Mouse (Mus musculus) forebrain, embryonic 10.5 days (tissue): ENCODE measurements around the gene Dnajc11. TPM values are rescaled to one million over a fixed set of nuclear protein-coding genes. Genes with fewer than 3 reads are reported as not detected.

Source experiments
- DNase-seq: peaks from one replicate; pipeline ENCODE4 v3.0.0-alpha.2; 2017; ENCODE audit warnings: low spot score; ENCODE audit errors: extremely low spot score
- H3K27ac ChIP-seq: fragments of 300-500 bp; sonication (generic); 2 replicates; pipeline ENCODE4 v1.5.1; 2016; ENCODE audit warnings: mild to moderate bottlenecking
- H3K27me3 ChIP-seq: fragments of 300-500 bp; sonication (generic); 2 replicates; pipeline ENCODE4 v1.6.1; 2016; ENCODE audit warnings: mild to moderate bottlenecking; ENCODE audit not compliant: poor library complexity, severe bottlenecking
- H3K36me3 ChIP-seq: fragments of 300-500 bp; sonication (generic); replicated peaks from 2 replicates; pipeline ENCODE4 v1.6.1; 2016; ENCODE audit warnings: mild to moderate bottlenecking, moderate library complexity
- H3K4me1 ChIP-seq: fragments of 300-500 bp; sonication (generic); 2 replicates; pipeline ENCODE4 v1.6.1; 2016
- H3K4me3 ChIP-seq: fragments of 300-500 bp; sonication (generic); 2 replicates; pipeline ENCODE4 v1.5.1; 2016; ENCODE audit warnings: mild to moderate bottlenecking, moderate library complexity
- H3K9me3 ChIP-seq: fragments of 300-500 bp; sonication (generic); 2 replicates; pipeline ENCODE4 v1.6.1; 2016; ENCODE audit warnings: mild to moderate bottlenecking, moderate library complexity
- WGBS: fragments of 180-500 bp; shearing (Covaris S2); methylation state at CpG from one replicate; pipeline ENCODE4 v1.1.7; 2016; 5-methylcytosine and 5-hydroxymethylcytosine counted together
- polyA plus RNA-seq: library from polyadenylated mRNA; unstranded; fragments of >200 nt; fragmentation: Nextera tagmentation; extraction: Ambion mirVana; gene quantifications from 2 replicates; pipeline ENCODE4 v1.2.1, GENCODE M21; 2016

Gene Dnajc11
- polyA plus RNA-seq, 1 experiment from 2014 or later, result 113 TPM

- Histone ChIP-seq H3K27me3 (peaks cover 20% of the 10 kb centered on the region), H3K4me1 (peaks cover 35% of the 10 kb centered on the region), H3K9me3 (0 out of 2 replicates have a peak, but pooled peaks cover 4% of the 10 kb centered on the region), H3K4me3 (no peak overlapping the region), H3K36me3 (no peaks in the 10 kb centered on the region), H3K27ac (no peak overlapping the region)
- DNase-seq, result no peak
- 59% methylated on average over 11 of the region's 11 CpGs for WGBS
Measured at GRCm38 (mm10) chr4:151904098-151904497, 29.4 kb upstream of the Dnajc11 start.

- no peak for DNase-seq
- 80% methylated on average over 4 of the region's 4 CpGs for WGBS
- Histone ChIP-seq H3K36me3 (no peaks in the 10 kb centered on the region), H3K4me1 (peaks cover 35% of the 10 kb centered on the region), H3K9me3 (no peaks in the 10 kb centered on the region), H3K4me3 (no peak overlapping the region), H3K27ac (no peak overlapping the region), H3K27me3 (peaks cover 20% of the 10 kb centered on the region)
Measured at GRCm38 (mm10) chr4:151905621-151906020, 27.9 kb upstream of the Dnajc11 start.

GRCm38 (mm10) chr4:151907577-151908343 lies 25.7 kb upstream of the Dnajc11 start:
- no peaks in the 10 kb centered on the region for H3K36me3 ChIP-seq
- peaks cover 20% of the 10 kb centered on the region for H3K27me3 ChIP-seq
- no peak overlapping the region for H3K27ac ChIP-seq
- H3K9me3 ChIP-seq, result no peaks in the 10 kb centered on the region
- DNase-seq, result peak; percentile 22
- H3K4me3 ChIP-seq, result 0 out of 2 replicates have a peak overlapping the region, but pooled peaks have one; percentile 0
- H3K4me1 ChIP-seq, result peaks cover 34% of the 10 kb centered on the region
- WGBS, result 74% methylated on average over 26 of the region's 26 CpGs

- Histone ChIP-seq H3K27ac (no peak overlapping the region), H3K27me3 (peaks cover 20% of the 10 kb centered on the region), H3K9me3 (no peaks in the 10 kb centered on the region), H3K36me3 (no peaks in the 10 kb centered on the region), H3K4me3 (no peak overlapping the region), H3K4me1 (peaks cover 33% of the 10 kb centered on the region)
- 86% methylated on average over 8 of the region's 8 CpGs for WGBS
- DNase-seq, result no peak
Measured at GRCm38 (mm10) chr4:151908809-151909208, 24.7 kb upstream of the Dnajc11 start.

GRCm38 (mm10) chr4:151916271-151916670 lies 17.2 kb upstream of the Dnajc11 start:
- Histone ChIP-seq H3K36me3 (no peaks in the 10 kb centered on the region), H3K9me3 (peaks cover 11% of the 10 kb centered on the region; the same call in 1 of the 2 replicates), H3K4me1 (peaks cover 10% of the 10 kb centered on the region), H3K27ac (no peak overlapping the region), H3K4me3 (no peak overlapping the region), H3K27me3 (no peaks in the 10 kb centered on the region)
- 90% methylated on average over 11 of the region's 11 CpGs for WGBS
- DNase-seq, result no peak

- Histone ChIP-seq H3K4me3 (peak overlapping the region; percentile 42; the same call in 1 of the 2 replicates), H3K27me3 (no peaks in the 10 kb centered on the region), H3K36me3 (no peaks in the 10 kb centered on the region), H3K9me3 (peaks cover 19% of the 10 kb centered on the region; the same call in 1 of the 2 replicates), H3K4me1 (peaks cover 10% of the 10 kb centered on the region), H3K27ac (no peak overlapping the region)
- DNase-seq, result no peak
- WGBS, result 79% methylated on average over 20 of the region's 20 CpGs
Measured at GRCm38 (mm10) chr4:151919135-151919840, 14.2 kb upstream of the Dnajc11 start.

GRCm38 (mm10) chr4:151919900-151920643 lies 13.4 kb upstream of the Dnajc11 start:
- Histone ChIP-seq H3K27me3 (no peaks in the 10 kb centered on the region), H3K36me3 (no peaks in the 10 kb centered on the region), H3K27ac (peak overlapping the region; percentile 75), H3K4me1 (peaks cover 10% of the 10 kb centered on the region), H3K4me3 (peak overlapping the region; percentile 42), H3K9me3 (peaks cover 18% of the 10 kb centered on the region; the same call in 1 of the 2 replicates)
- DNase-seq, result peak; percentile 61
- 27% methylated on average over 16 of the region's 16 CpGs for WGBS

- peaks cover 10% of the 10 kb centered on the region for H3K4me1 ChIP-seq
- peaks cover 11% of the 10 kb centered on the region; the same call in 1 of the 2 replicates for H3K9me3 ChIP-seq
- no peaks in the 10 kb centered on the region for H3K27me3 ChIP-seq
- H3K27ac ChIP-seq, result no peak overlapping the region
- WGBS, result 92% methylated on average over 3 of the region's 3 CpGs
- no peaks in the 10 kb centered on the region for H3K36me3 ChIP-seq
- DNase-seq, result no peak
- no peak overlapping the region for H3K4me3 ChIP-seq
Measured at GRCm38 (mm10) chr4:151922124-151922523, 11.4 kb upstream of the Dnajc11 start.

GRCm38 (mm10) chr4:151932576-151933504 lies 651 bp upstream of the Dnajc11 start:
- Histone ChIP-seq H3K27me3 (no peaks in the 10 kb centered on the region), H3K4me1 (peaks cover 28% of the 10 kb centered on the region), H3K27ac (peak overlapping the region; percentile 95), H3K36me3 (peaks cover 14% of the 10 kb centered on the region), H3K4me3 (peak overlapping the region; percentile 72), H3K9me3 (no peaks in the 10 kb centered on the region)
- no peak for DNase-seq
- 82% methylated on average over 13 of the region's 13 CpGs for WGBS

GRCm38 (mm10) chr4:151934215-151934572 lies 703 bp downstream of the Dnajc11 start:
- Histone ChIP-seq H3K4me3 (peak overlapping the region; percentile 72), H3K27ac (peak overlapping the region; percentile 95), H3K36me3 (peaks cover 20% of the 10 kb centered on the region), H3K27me3 (no peaks in the 10 kb centered on the region), H3K9me3 (no peaks in the 10 kb centered on the region), H3K4me1 (peaks cover 33% of the 10 kb centered on the region)
- 3% methylated on average over 23 of the region's 23 CpGs for WGBS
- DNase-seq, result peak; percentile 18

GRCm38 (mm10) chr4:151937441-151937840 lies 4.0 kb downstream of the Dnajc11 start:
- Histone ChIP-seq H3K27me3 (no peaks in the 10 kb centered on the region), H3K4me3 (no peak overlapping the region), H3K27ac (no peak overlapping the region), H3K4me1 (peaks cover 33% of the 10 kb centered on the region), H3K36me3 (peaks cover 34% of the 10 kb centered on the region), H3K9me3 (no peaks in the 10 kb centered on the region)
- DNase-seq, result no peak
- 94% methylated on average over 13 of the region's 13 CpGs for WGBS

GRCm38 (mm10) chr4:151938089-151938488 lies 4.6 kb downstream of the Dnajc11 start:
- H3K27ac ChIP-seq, result no peak overlapping the region
- no peaks in the 10 kb centered on the region for H3K9me3 ChIP-seq
- H3K4me1 ChIP-seq, result peaks cover 31% of the 10 kb centered on the region
- no peak for DNase-seq
- H3K36me3 ChIP-seq, result peaks cover 34% of the 10 kb centered on the region
- WGBS, result 89% methylated on average over 3 of the region's 3 CpGs
- H3K4me3 ChIP-seq, result no peak overlapping the region
- H3K27me3 ChIP-seq, result no peaks in the 10 kb centered on the region
